Mouse (Mus musculus): ENCODE measurements around the gene Imp3. TPM values are rescaled to one million over a fixed set of nuclear protein-coding genes. Genes with fewer than 3 reads are reported as not detected.
"Not testable (repeated sequence)": the region's sequence is repeated elsewhere in the genome, so short reads cannot be mapped to it uniquely, and the experiment has no call there.

Gene Imp3
- polyA plus RNA-seq, 1 experiment from 2014 or later = 69.6 TPM

- not testable (repeated sequence) for H3K9ac ChIP-seq; H3K36me3 ChIP-seq (replicated peaks); H3K27me3 ChIP-seq; H3K27ac ChIP-seq; H3K4me2 ChIP-seq; H3K9me3 ChIP-seq; ATAC-seq (ENCODE audit: low FRiP score); H3K4me3 ChIP-seq (replicated peaks)
- H3K4me1 ChIP-seq = peaks cover 14% of the 10 kb centered on the region
- WGBS = 85% methylated on average over 5 of the region's 5 CpGs
Measured at GRCm38 (mm10) chr9:56948699-56949098, 11.4 kb downstream of the Imp3 start.

- peak overlapping the region; percentile 86 for H3K4me2 ChIP-seq
- no peaks in the 10 kb centered on the region for H3K27me3 ChIP-seq
- H3K4me1 ChIP-seq = peaks cover 14% of the 10 kb centered on the region
- WGBS = 39% methylated on average over 13 of the region's 13 CpGs
- no peaks in the 10 kb centered on the region for H3K36me3 ChIP-seq (replicated peaks)
- H3K27ac ChIP-seq = no peak overlapping the region
- H3K9ac ChIP-seq = peak overlapping the region; percentile 75
- no peaks in the 10 kb centered on the region for H3K9me3 ChIP-seq
- no peak for ATAC-seq (ENCODE audit: low FRiP score)
- peak overlapping the region; percentile 63 for H3K4me3 ChIP-seq (replicated peaks)
Measured at GRCm38 (mm10) chr9:56949767-56950166, 12.5 kb downstream of the Imp3 start.

GRCm38 (mm10) chr9:56950414-56951400 lies 13.4 kb downstream of the Imp3 start, which contains the start of gene Snupn:
Snupn (plus strand) TSS chr9:56950878.
- H3K9me3 ChIP-seq = no peaks in the 10 kb centered on the region
- ATAC-seq (ENCODE audit: low FRiP score) = peak; percentile 100
- no peaks in the 10 kb centered on the region for H3K27me3 ChIP-seq
- peaks cover 14% of the 10 kb centered on the region for H3K4me1 ChIP-seq
- WGBS = under 1% methylated on average over 50 of the region's 50 CpGs
- peak within 1 kb of the TSS; percentile 63 for H3K4me3 ChIP-seq (replicated peaks)
- no peaks in the 10 kb centered on the region for H3K36me3 ChIP-seq (replicated peaks)
- H3K27ac ChIP-seq = peak within 1 kb of the TSS; percentile 90
- H3K4me2 ChIP-seq = peak within 1 kb of the TSS; percentile 86
- H3K9ac ChIP-seq = peak within 1 kb of the TSS; percentile 75

- ATAC-seq (ENCODE audit: low FRiP score) = no peak
- no peak overlapping the region for H3K27ac ChIP-seq
- H3K9ac ChIP-seq = no peak overlapping the region
- peaks cover 14% of the 10 kb centered on the region for H3K4me1 ChIP-seq
- no peak overlapping the region for H3K4me3 ChIP-seq (replicated peaks)
- WGBS = 100% methylated on average over 1 of the region's 1 CpGs
- H3K27me3 ChIP-seq = no peaks in the 10 kb centered on the region
- no peaks in the 10 kb centered on the region; the same call in 1 of the 2 replicates for H3K36me3 ChIP-seq (replicated peaks)
- no peaks in the 10 kb centered on the region for H3K9me3 ChIP-seq
- no peak overlapping the region for H3K4me2 ChIP-seq
Measured at GRCm38 (mm10) chr9:56953562-56953961, 16.3 kb downstream of the Imp3 start.

DNA sequence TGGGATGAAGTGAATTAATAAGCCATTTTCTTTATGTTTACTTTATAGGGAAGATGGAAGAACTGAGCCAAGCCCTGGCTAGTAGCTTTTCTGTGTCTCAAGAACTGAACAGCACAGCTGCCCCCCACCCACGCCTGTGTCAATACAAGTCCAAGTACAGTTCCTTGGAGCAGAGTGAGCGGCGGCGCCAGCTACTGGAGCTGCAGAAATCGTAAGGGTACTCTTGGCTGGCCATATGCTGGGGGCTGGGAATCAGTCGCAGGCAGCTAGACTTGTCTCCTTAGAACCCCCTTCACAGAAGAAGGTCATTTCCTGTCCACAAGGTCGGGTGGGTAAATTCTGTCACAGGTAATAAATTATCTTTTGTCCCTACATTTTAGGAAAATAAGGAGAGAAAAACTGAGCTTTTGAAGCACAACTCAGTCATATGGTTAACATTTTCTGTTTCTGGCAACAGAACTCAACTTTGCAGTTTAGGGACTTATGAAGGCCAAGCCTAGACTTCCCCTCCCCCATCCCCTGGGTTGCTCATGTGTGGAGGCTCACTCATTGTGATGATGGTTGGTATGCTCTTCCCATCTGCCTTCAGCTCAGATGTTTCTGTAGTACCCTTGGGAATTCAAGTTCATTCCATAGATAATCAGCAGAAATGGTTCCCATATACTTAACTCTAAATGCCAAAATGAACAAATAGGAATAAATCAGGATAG lies 19.8 kb downstream of the Imp3 start:
- WGBS = 86% methylated on average over 7 of the region's 7 CpGs
- H3K27ac ChIP-seq = no peak overlapping the region
- ATAC-seq (ENCODE audit: low FRiP score) = no peak
- no peak overlapping the region for H3K9ac ChIP-seq
- no peaks in the 10 kb centered on the region for H3K4me1 ChIP-seq
- H3K27me3 ChIP-seq = no peaks in the 10 kb centered on the region
- no peak overlapping the region for H3K4me3 ChIP-seq (replicated peaks)
- no peaks in the 10 kb centered on the region for H3K9me3 ChIP-seq
- H3K4me2 ChIP-seq = no peak overlapping the region
- H3K36me3 ChIP-seq (replicated peaks) = peaks cover 11% of the 10 kb centered on the region

DNA sequence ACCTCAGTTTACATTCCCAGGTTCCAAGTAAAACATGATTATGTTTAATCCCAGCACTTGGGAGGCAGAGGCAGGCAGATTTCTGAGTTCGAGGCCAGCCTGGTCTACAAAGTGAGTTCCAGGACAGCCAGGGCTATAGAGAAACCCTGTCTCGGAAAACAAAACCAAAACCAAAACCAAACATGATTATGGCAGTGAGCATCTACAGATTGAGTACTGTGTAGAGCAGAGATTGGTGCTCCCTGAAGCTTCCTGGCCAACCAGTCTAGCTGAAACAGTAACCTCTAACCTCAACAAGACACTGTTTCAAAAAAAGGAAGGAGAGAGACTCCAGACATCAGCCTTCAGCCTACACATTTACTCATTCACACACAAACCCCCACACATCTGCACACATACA lies 21.4 kb downstream of the Imp3 start:
- peaks cover 26% of the 10 kb centered on the region for H3K36me3 ChIP-seq (replicated peaks)
- no peak for ATAC-seq (ENCODE audit: low FRiP score)
- 87% methylated on average over 2 of the region's 2 CpGs for WGBS

DNA sequence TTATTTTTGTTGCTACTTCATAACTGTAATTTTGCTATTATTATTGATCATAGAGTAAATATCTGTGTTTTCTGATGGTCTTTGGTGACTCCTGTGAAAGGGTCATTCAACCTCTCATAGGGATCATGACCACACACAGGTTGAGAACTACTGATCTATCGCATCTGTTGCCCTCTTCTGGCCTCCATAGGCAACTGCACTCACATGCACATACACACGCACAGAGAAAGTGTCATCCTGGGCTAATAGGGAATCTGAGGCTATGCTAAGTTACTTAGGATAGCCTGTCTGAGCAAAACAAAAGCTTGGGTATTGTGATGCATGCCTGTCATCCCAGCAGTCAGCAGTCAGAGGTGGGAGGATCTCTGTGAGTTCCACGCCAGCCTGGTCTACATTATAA lies 24.3 kb downstream of the Imp3 start:
- Histone ChIP-seq H3K4me2 (no peak overlapping the region), H3K9ac (no peak overlapping the region), H3K36me3 (replicated peaks) (peaks cover 36% of the 10 kb centered on the region), H3K4me3 (replicated peaks) (no peak overlapping the region), H3K27me3 (no peaks in the 10 kb centered on the region), H3K9me3 (no peaks in the 10 kb centered on the region), H3K4me1 (no peaks in the 10 kb centered on the region), H3K27ac (no peak overlapping the region)
- 92% methylated on average over 3 of the region's 3 CpGs for WGBS
- ATAC-seq (ENCODE audit: low FRiP score) = no peak

More for the DNA sequence above, 21.4 kb downstream of the Imp3 start:
- Histone ChIP-seq H3K4me2 (no peak overlapping the region), H3K27me3 (no peaks in the 10 kb centered on the region), H3K9me3 (no peaks in the 10 kb centered on the region), H3K4me1 (no peaks in the 10 kb centered on the region), H3K27ac (no peak overlapping the region), H3K9ac (no peak overlapping the region), H3K4me3 (replicated peaks) (no peak overlapping the region)

DNA sequence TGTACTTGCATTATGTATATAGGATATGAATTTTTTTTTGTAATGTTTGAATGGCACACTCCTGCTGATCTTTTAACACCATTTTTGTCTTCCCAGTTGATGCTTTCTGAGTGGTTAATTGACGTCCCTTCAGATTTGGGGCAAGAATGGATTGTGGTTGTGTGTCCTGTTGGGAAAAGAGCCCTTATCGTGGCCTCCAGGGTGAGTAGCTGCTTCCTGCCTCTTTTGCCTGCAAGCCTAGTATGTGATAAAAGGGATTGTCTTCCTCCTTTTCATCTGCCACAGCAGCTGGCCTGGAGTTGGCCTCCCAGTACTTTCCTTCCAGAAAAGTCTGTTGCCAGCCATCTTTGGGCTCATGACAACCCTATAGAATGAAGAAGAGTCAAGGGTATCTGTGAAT lies 32.9 kb downstream of the Imp3 start:
- H3K9me3 ChIP-seq = no peaks in the 10 kb centered on the region
- H3K4me3 ChIP-seq (replicated peaks) = no peak overlapping the region
- peaks cover 5% of the 10 kb centered on the region for H3K36me3 ChIP-seq (replicated peaks)
- 82% methylated on average over 2 of the region's 2 CpGs for WGBS
- H3K27me3 ChIP-seq = no peaks in the 10 kb centered on the region
- H3K4me1 ChIP-seq = no peaks in the 10 kb centered on the region
- ATAC-seq (ENCODE audit: low FRiP score) = no peak
- H3K9ac ChIP-seq = no peak overlapping the region
- no peak overlapping the region for H3K27ac ChIP-seq
- no peak overlapping the region for H3K4me2 ChIP-seq

- Histone ChIP-seq H3K4me2 (no peak overlapping the region), H3K36me3 (replicated peaks) (peaks cover 10% of the 10 kb centered on the region), H3K4me3 (replicated peaks) (no peak overlapping the region), H3K27me3 (no peaks in the 10 kb centered on the region), H3K4me1 (no peaks in the 10 kb centered on the region), H3K27ac (no peak overlapping the region), H3K9ac (no peak overlapping the region), H3K9me3 (no peaks in the 10 kb centered on the region)
- WGBS = 93% methylated on average over 8 of the region's 8 CpGs
- ATAC-seq (ENCODE audit: low FRiP score) = no peak
Measured at GRCm38 (mm10) chr9:56973960-56974524, 36.8 kb downstream of the Imp3 start.

DNA sequence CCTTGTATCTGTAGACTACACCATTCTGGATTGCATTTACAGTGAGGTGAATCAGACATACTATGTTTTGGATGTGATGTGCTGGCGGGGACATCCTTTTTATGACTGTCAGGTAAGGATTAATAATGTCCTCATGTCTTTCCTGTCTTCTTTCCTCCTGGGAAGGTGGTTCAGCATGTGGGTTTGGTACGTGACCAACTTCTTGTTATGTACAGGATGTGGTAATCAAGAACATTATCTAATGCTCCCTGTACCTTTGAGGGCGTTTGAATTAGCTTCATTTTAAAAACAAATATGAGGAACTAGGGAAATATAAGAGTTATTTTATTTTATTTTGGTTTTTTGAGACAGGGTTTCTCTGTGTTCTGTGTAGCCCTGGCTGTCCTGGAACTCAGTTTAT lies 37.9 kb downstream of the Imp3 start:
- H3K27ac ChIP-seq = no peak overlapping the region

GRCm38 (mm10) chr9:56980186-56980585 lies 42.9 kb downstream of the Imp3 start:
- Histone ChIP-seq H3K4me3 (replicated peaks) (no peak overlapping the region), H3K27ac (no peak overlapping the region), H3K9ac (no peak overlapping the region), H3K27me3 (no peaks in the 10 kb centered on the region), H3K9me3 (no peaks in the 10 kb centered on the region), H3K36me3 (replicated peaks) (peaks cover 15% of the 10 kb centered on the region), H3K4me2 (no peak overlapping the region), H3K4me1 (no peaks in the 10 kb centered on the region)
- ATAC-seq (ENCODE audit: low FRiP score) = no peak
- 96% methylated on average over 6 of the region's 6 CpGs for WGBS

More for the DNA sequence above, 37.9 kb downstream of the Imp3 start:
- H3K9ac ChIP-seq = no peak overlapping the region
- no peaks in the 10 kb centered on the region for H3K9me3 ChIP-seq
- no peaks in the 10 kb centered on the region for H3K27me3 ChIP-seq
- no peak for ATAC-seq (ENCODE audit: low FRiP score)
- WGBS = 85% methylated on average over 3 of the region's 3 CpGs
- no peaks in the 10 kb centered on the region for H3K4me1 ChIP-seq
- no peak overlapping the region for H3K4me2 ChIP-seq
- H3K4me3 ChIP-seq (replicated peaks) = no peak overlapping the region
- H3K36me3 ChIP-seq (replicated peaks) = peaks cover 10% of the 10 kb centered on the region

- Histone ChIP-seq H3K9ac (no peak overlapping the region), H3K36me3 (replicated peaks) (peaks cover 15% of the 10 kb centered on the region), H3K4me1 (no peaks in the 10 kb centered on the region), H3K27ac (no peak overlapping the region), H3K27me3 (no peaks in the 10 kb centered on the region), H3K9me3 (no peaks in the 10 kb centered on the region), H3K4me2 (no peak overlapping the region), H3K4me3 (replicated peaks) (no peak overlapping the region)
- 77% methylated on average over 1 of the region's 1 CpGs for WGBS
- no peak for ATAC-seq (ENCODE audit: low FRiP score)
Measured at GRCm38 (mm10) chr9:56981502-56981901, 44.2 kb downstream of the Imp3 start.
